Mouse (Mus musculus) megakaryocyte, embryonic 14.5 days (primary cell): ENCODE data around the gene Nfyc. TPM values are rescaled to one million over a fixed set of nuclear protein-coding genes. Genes with fewer than 3 reads are reported as not detected.

Experiments used
- H3K27me3 ChIP-seq: replicated peaks from 2 replicates; pipeline ENCODE3; 2012; ENCODE audit warnings: inconsistent platforms
- H3K36me3 ChIP-seq: replicated peaks from 2 replicates; pipeline ENCODE3; 2012; ENCODE audit warnings: low read length, inconsistent platforms, mixed read lengths
- H3K4me1 ChIP-seq: 2 replicates; pipeline ENCODE4 v1.6.1; 2012; ENCODE audit warnings: inconsistent platforms
- H3K4me3 ChIP-seq: replicated peaks from 2 replicates; pipeline ENCODE3; 2012; ENCODE audit warnings: moderate library complexity, mild to moderate bottlenecking, inconsistent platforms
- H3K9me3 ChIP-seq: 2 replicates; pipeline ENCODE4 v1.6.1; 2012; ENCODE audit warnings: inconsistent platforms
- FLI1 ChIP-seq: IDR thresholded peaks from 2 replicates; pipeline ENCODE4 v1.6.1; 2012; ENCODE audit warnings: low read length, inconsistent platforms, mixed read lengths
- GATA1 ChIP-seq: IDR thresholded peaks from 3 replicates; pipeline ENCODE4 v1.6.1; 2012; ENCODE audit warnings: mixed read lengths, low read length, inconsistent platforms, borderline replicate concordance
- polyA plus RNA-seq: library from polyadenylated mRNA; stranded (reverse); fragments of >175 nt; gene quantifications from 2 replicates; pipeline ENCODE4 v1.2.3, GENCODE M21; 2012; ENCODE audit warnings: low replicate concordance; ENCODE audit not compliant: insufficient read depth

Nfyc gene
- polyA plus RNA-seq, 1 experiment = 73.4 TPM

DNA sequence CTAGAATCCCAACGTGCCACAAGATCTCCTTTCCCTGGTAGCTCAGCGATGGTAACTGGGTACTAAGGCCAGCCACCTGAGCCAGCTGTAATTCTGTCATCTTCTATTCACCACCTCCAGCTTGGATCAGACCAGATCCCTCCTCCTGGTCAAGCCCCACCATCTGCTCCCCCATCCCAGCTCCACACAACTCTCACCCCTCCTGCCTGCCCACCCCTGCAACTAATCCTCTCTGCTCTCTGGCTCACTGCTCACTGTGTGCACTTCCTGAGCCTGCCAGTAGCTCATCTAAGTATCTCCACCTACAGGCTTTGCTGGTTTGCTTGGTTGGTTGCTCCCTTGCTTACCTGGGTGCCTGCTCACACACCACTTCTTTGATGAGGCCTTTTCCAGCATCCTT lies 109.8 kb downstream of the Nfyc start:
- H3K4me3 ChIP-seq = no peak overlapping the region
- no peak for TF ChIP-seq FLI1
- no peak for TF ChIP-seq GATA1
- peaks cover 12% of the 10 kb centered on the region for H3K4me1 ChIP-seq
- peaks cover 8% of the 10 kb centered on the region for H3K9me3 ChIP-seq
- H3K36me3 ChIP-seq = no peaks in the 10 kb centered on the region
- H3K27me3 ChIP-seq = peaks cover 91% of the 10 kb centered on the region

GRCm38 (mm10) chr4:120719152-120719551 lies 112.2 kb downstream of the Nfyc start:
- Histone ChIP-seq H3K27me3 (peaks cover 91% of the 10 kb centered on the region), H3K4me1 (peaks cover 27% of the 10 kb centered on the region), H3K36me3 (no peaks in the 10 kb centered on the region), H3K4me3 (no peak overlapping the region), H3K9me3 (peaks cover 8% of the 10 kb centered on the region)
- TF ChIP-seq GATA1 (no peak), FLI1 (no peak)

- Histone ChIP-seq H3K4me1 (peaks cover 36% of the 10 kb centered on the region), H3K27me3 (peaks cover 92% of the 10 kb centered on the region), H3K9me3 (peaks cover 8% of the 10 kb centered on the region), H3K4me3 (no peak overlapping the region), H3K36me3 (no peaks in the 10 kb centered on the region)
- no peak for TF ChIP-seq FLI1
- TF ChIP-seq GATA1 = no peak
Observed at GRCm38 (mm10) chr4:120717591-120717990, 113.8 kb downstream of the Nfyc start.

- peaks cover 92% of the 10 kb centered on the region for H3K27me3 ChIP-seq
- no peaks in the 10 kb centered on the region for H3K36me3 ChIP-seq
- no peak for TF ChIP-seq FLI1
- no peak for TF ChIP-seq GATA1
- H3K4me1 ChIP-seq = peaks cover 36% of the 10 kb centered on the region
- peak overlapping the region; percentile 91 for H3K4me3 ChIP-seq
- peaks cover 8% of the 10 kb centered on the region for H3K9me3 ChIP-seq
Observed at GRCm38 (mm10) chr4:120716765-120717164, 114.6 kb downstream of the Nfyc start.

DNA sequence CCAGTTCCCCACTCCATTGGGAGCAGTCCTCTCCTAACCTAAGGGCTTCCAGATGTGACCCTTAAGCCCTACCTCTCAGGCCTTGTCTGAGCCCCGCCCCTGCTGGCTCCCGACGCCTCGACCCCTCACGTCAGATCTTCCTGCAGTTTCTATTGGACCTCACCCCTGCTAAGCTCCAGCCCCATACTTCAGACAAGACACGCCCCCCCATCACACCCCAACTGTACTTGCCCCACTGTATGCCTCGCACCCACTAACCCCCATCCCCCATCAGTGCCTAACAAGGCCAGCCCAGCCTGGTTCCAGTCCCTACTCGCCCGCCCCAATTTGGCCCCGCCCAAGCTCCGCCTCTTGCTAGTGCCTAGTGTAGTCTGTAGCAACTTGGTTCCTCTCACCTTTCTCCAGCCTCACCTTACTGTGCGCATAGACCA lies 115.2 kb downstream of the Nfyc start:
- Histone ChIP-seq H3K9me3 (peaks cover 8% of the 10 kb centered on the region), H3K4me3 (peak overlapping the region; percentile 91), H3K4me1 (peaks cover 36% of the 10 kb centered on the region), H3K27me3 (peaks cover 93% of the 10 kb centered on the region), H3K36me3 (no peaks in the 10 kb centered on the region)
- TF ChIP-seq FLI1 = no peak
- no peak for TF ChIP-seq GATA1

DNA sequence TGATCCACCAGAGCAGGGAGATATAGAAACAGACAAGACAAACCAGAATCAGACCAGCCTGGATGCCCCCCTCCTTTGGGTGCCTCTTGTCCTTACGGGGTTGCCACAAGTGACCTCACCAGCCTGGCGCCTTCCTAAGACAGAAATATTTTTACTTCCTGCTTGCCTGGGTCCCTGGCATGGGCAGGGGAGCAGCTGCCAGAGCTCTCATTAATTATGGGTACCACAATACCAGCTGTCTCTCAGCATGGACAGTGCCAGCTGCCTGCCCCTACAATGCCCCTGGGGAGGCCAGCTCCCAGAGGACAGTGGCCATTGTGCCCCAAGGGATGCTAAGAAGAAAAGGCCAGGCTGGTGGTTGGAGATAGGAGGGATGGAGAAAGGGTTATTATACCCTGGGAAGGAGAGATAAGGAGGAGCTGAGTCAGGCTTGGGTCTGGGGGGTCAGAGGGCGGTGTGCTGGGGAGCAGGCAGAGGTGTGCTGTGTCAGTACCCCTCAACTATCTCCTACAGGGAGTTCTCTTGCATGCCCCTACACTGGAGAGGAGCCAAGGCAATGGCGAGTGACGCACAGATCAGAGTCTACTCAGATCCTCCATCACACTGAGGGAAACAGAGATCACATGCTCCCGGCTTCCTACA lies 117.4 kb downstream of the Nfyc start:
- no peaks in the 10 kb centered on the region for H3K9me3 ChIP-seq
- no peaks in the 10 kb centered on the region for H3K36me3 ChIP-seq
- H3K4me1 ChIP-seq = peaks cover 32% of the 10 kb centered on the region
- peaks cover 99% of the 10 kb centered on the region for H3K27me3 ChIP-seq
- H3K4me3 ChIP-seq = no peak overlapping the region
- TF ChIP-seq FLI1 (no peak), GATA1 (no peak)

DNA sequence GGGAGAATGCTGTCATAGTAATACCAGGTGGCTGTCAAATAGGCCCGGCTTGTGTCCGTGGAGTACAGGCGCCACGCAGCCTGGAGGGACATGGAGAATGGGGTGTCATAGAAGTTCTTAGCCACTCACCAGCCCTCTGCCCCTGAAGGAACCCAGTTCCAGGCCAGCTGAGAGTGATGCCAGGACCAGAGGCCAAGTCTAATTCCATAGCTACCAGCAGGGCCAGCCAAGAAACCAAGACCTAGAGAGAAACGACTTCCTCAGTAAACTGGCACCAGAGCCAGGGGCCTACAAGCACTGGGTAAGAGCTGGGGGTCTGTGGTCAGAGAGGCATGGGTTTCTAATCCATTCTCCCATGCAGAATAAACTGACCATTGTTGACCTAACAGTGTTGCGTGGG lies 118.4 kb downstream of the Nfyc start:
- no peaks in the 10 kb centered on the region for H3K9me3 ChIP-seq
- peaks cover 99% of the 10 kb centered on the region for H3K27me3 ChIP-seq
- peaks cover 32% of the 10 kb centered on the region for H3K4me1 ChIP-seq
- H3K36me3 ChIP-seq = no peaks in the 10 kb centered on the region
- no peak overlapping the region for H3K4me3 ChIP-seq
- TF ChIP-seq GATA1 = no peak
- no peak for TF ChIP-seq FLI1

- H3K36me3 ChIP-seq = no peaks in the 10 kb centered on the region
- peaks cover 29% of the 10 kb centered on the region for H3K4me1 ChIP-seq
- no peak overlapping the region for H3K4me3 ChIP-seq
- no peaks in the 10 kb centered on the region for H3K9me3 ChIP-seq
- TF ChIP-seq FLI1 = no peak
- TF ChIP-seq GATA1 = no peak
- peaks cover 98% of the 10 kb centered on the region for H3K27me3 ChIP-seq
Observed at GRCm38 (mm10) chr4:120712236-120712635, 119.1 kb downstream of the Nfyc start.

Other genes with a start within 250 kb of the Nfyc start
- gene Gm8439, start 242.8 kb downstream of the Nfyc start, polyA plus RNA-seq = not detected in 2 replicates
- 91.8 and 174 TPM in 2 replicates for gene Cited4, start 165.0 kb downstream of the Nfyc start, polyA plus RNA-seq
- not detected in 2 replicates for gene Kcnq4, start 83.0 kb downstream of the Nfyc start, polyA plus RNA-seq
- 0.06 TPM in 1 of 2 replicates, not detected in the other for gene Rims3, start 23.2 kb upstream of the Nfyc start, polyA plus RNA-seq
- 4.1 TPM in 1 of 2 replicates, not detected in the other for gene Exo5, start 93.4 kb upstream of the Nfyc start, polyA plus RNA-seq
- gene Zfp69, start 120.1 kb upstream of the Nfyc start, polyA plus RNA-seq = 2.1 and 3.0 TPM in 2 replicates
- 28.0 and 35.0 TPM in 2 replicates for gene Smap2, start 185.7 kb upstream of the Nfyc start, polyA plus RNA-seq
- gene Col9a2, start 207.8 kb upstream of the Nfyc start, polyA plus RNA-seq = 0.03 TPM in 1 of 2 replicates, not detected in the other